Mouse (Mus musculus): ENCODE data around the gene Tsen34. TPM values are rescaled to one million over a fixed set of nuclear protein-coding genes. Genes with fewer than 3 reads are reported as not detected.
A peak's percentile ranks its signal among the peaks of the same experiment; 100 is the strongest.

Gene Tsen34
- polyA plus RNA-seq, 1 experiment = 56.5 TPM

DNA sequence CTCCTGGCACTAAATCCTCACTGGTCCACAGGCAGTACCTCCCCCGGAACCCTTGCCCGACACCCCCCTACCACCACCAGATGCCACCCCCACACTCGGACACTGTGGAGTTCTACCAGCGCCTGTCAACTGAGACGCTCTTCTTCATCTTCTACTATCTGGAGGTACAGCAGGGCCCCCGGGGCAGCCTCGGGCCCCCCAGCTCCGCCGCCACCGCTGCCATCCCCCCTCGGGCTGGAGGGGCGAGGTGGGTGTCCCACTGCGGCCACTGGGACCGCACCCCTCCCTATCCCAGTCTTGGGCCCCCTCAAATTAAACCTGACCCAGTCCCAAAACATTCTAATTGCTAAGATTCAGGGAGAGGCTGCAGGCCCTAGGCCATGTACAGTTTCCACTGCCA lies 34.1 kb upstream of the Tsen34 start:
- TF ChIP-seq CTCF (IDR thresholded peaks at IDR 0.05; ENCODE audit: low read depth, low read length) = no peak
- no peak for TF ChIP-seq POLR2A (IDR thresholded peaks at IDR 0.05; ENCODE audit: borderline replicate concordance, low read depth, low read length)
- Histone ChIP-seq H3K4me1 (ENCODE audit: control insufficient read depth, insufficient read depth, low read length) (peaks cover 1% of the 10 kb centered on the region; the same call in 1 of the 2 replicates), H3K4me3 (ENCODE audit: insufficient read depth, low read length) (no peak overlapping the region), H3K27ac (ENCODE audit: insufficient read depth, low read depth, low read length) (no peak overlapping the region)

DNA sequence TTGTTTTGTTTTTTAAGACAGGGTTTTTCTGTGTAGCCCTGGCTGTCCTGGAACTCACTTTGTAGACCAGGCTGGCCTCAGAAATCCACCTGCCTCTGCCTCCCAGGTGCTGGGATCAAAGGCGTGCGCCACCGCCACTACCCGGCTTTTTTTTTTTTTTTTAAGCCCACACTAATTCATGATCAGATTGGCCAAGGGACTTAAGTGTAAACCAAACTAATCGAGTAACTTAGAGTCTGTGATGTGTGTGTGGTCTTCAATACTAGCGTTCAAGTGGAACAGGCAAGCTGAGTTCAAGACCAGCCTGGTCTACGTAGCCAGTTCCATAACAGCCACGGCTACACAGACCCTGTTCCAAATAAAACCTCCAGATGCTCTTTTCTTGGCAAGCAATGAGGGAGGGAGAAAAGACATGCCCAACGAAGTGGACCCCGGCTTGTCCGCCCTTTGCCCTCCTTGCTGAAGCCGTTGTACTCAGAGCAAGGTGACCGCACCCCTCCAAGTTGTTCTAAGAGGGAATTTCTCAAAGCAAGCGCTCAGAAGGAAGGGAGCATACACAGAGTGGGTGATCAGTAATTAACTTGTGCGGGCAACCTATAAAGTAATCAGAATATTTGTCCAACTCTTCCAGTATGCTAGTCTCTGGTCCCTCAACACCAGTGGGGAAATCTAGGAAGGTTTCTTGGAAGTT lies 28.0 kb upstream of the Tsen34 start:
- peak overlapping the region; percentile 63 for H3K27ac ChIP-seq (ENCODE audit: insufficient read depth, low read depth, low read length)
- peak overlapping the region; percentile 86 for H3K4me3 ChIP-seq (ENCODE audit: insufficient read depth, low read length)
- TF ChIP-seq POLR2A (IDR thresholded peaks at IDR 0.05; ENCODE audit: borderline replicate concordance, low read depth, low read length) (no peak), CTCF (IDR thresholded peaks at IDR 0.05; ENCODE audit: low read depth, low read length) (no peak)
- H3K4me1 ChIP-seq (ENCODE audit: control insufficient read depth, insufficient read depth, low read length) = peaks cover 14% of the 10 kb centered on the region

DNA sequence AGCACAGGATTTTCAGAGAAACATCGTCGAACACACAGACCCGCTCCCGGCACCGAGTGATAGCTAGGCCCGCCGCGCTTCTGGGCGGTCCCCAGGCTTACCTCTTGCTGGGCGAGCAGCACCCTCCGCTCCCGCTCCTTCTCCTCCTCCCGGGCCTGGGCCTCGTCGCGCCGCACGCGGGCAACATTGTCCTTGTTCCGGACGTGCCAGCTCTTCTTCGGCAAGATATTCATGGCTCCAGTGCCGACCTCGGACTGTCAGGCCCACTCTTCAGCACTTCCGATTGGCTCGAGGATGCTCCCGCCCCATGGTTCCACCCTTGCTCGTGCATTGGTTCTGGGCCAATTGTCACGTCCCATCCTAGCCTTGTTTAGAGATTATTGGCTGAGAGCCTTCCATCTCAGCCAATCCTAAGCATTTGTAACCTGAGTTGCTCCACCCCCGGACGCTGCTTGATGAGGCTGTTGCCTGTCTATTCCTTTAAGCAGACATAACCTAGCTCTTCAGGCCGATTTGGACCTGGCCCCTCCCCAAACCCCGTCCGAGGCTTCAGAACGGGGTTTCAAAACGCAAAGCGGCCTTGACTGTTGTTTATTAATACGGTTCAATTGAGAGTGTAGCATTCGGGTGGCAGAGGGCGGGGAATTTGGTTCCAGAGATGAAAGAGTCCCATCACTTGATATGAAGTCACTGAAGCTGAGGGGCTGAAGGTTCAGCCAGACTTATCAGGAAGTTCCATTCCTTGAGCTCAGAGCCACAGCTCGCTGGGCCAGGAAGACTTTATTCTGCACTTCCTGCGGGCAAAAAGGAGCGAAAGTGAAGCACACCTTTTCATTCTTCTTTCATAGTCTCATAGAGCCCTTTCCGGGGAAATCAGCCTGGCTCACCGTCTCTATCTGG lies 27.2 kb upstream of the Tsen34 start, which contains the start of gene Leng1:
TSS of gene Leng1 (minus strand) at position 626 of the 900 bp plus-strand sequence.
- H3K27ac ChIP-seq (ENCODE audit: insufficient read depth, low read depth, low read length) = peak within 1 kb of the TSS; percentile 79
- no peak for TF ChIP-seq CTCF (IDR thresholded peaks at IDR 0.05; ENCODE audit: low read depth, low read length)
- 0 out of 2 replicates have a peak, but pooled peaks have one; percentile 45 for TF ChIP-seq POLR2A (IDR thresholded peaks at IDR 0.05; ENCODE audit: borderline replicate concordance, low read depth, low read length)
- peaks cover 14% of the 10 kb centered on the region for H3K4me1 ChIP-seq (ENCODE audit: control insufficient read depth, insufficient read depth, low read length)
- peak within 1 kb of the TSS; percentile 86 for H3K4me3 ChIP-seq (ENCODE audit: insufficient read depth, low read length)

DNA sequence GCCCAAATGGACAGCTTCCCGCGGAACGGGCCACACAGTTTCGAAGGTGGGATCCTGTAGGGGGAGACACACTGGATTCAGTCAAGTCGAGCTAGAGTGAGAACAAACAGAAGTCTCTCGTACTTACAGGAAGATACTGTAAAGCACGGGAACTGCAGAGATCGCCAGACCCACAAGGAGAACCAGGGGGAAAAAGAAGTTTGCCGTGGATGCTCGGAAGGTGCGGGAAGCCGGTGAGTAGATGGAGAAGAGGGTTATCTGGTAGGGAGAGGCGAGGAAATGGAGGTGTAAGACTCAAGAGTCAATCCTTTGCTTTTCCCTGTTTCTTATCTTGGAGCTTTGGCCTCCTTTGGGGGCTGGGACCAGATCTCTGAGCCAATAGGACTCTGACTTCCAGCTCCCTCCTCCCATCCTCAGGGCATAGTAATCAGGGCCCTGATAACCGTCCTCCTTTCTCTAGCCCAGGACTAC lies 25.7 kb upstream of the Tsen34 start:
- H3K4me1 ChIP-seq (ENCODE audit: control insufficient read depth, insufficient read depth, low read length) = peaks cover 14% of the 10 kb centered on the region
- TF ChIP-seq CTCF (IDR thresholded peaks at IDR 0.05; ENCODE audit: low read depth, low read length) (no peak), POLR2A (IDR thresholded peaks at IDR 0.05; ENCODE audit: borderline replicate concordance, low read depth, low read length) (no peak)
- no peak overlapping the region for H3K27ac ChIP-seq (ENCODE audit: insufficient read depth, low read depth, low read length)
- H3K4me3 ChIP-seq (ENCODE audit: insufficient read depth, low read length) = no peak overlapping the region

DNA sequence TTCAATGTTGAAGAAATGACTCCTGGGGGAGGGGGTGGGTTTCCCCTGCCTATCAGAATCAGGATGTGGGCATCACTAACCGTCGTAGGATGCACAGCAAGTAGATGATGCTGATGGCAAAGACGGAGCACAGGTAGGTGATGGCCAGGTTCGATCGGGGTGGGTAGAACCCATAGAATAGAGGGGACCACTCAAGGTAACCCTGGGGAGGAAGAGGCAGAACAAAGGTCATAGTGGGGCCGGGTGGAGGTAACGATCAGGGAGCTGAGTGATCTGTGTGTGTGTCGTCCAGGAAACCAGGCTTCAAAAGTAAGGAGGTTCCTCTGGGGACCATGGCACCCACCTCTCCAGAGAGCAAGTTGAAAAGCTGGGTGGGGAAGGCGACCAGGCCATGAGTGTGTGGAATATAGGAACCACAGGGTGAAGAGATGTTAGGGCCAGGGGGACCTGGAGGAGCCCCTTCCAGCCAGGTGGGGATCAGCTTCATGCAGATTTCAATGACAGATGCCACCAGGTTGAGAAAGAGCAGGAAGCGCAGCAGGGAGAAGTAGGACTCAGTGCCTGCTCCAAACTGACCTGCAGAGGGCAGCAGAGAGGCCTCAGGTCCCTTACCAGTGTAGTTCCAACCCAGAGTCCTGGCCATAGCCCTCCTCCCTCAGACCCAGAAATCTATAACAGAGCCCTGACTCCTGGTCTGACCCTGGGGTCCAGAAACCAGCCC lies 18.0 kb upstream of the Tsen34 start:
- Histone ChIP-seq H3K4me3 (ENCODE audit: insufficient read depth, low read length) (no peak overlapping the region), H3K27ac (ENCODE audit: insufficient read depth, low read depth, low read length) (no peak overlapping the region), H3K4me1 (ENCODE audit: control insufficient read depth, insufficient read depth, low read length) (peaks cover 2% of the 10 kb centered on the region; the same call in 1 of the 2 replicates)
- TF ChIP-seq POLR2A (IDR thresholded peaks at IDR 0.05; ENCODE audit: borderline replicate concordance, low read depth, low read length) (no peak), CTCF (IDR thresholded peaks at IDR 0.05; ENCODE audit: low read depth, low read length) (peak; percentile 65)

DNA sequence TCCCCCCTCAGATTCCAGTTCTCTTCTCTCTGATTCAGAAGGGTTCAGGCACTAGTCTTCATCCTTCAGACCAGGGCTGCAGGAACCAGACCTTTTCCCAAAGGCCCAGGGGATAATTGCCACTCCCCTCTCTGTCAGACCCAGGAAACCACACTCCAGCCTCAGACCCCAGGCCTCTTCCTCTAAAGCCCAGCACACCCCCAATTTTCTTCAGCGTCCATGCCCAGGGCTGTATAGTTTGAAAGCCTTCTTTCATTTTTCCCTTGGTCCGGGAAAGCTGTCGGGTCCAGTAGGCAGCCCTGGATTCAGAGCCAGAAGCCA lies 17.5 kb upstream of the Tsen34 start:
- Histone ChIP-seq H3K4me3 (ENCODE audit: insufficient read depth, low read length) (no peak overlapping the region), H3K4me1 (ENCODE audit: control insufficient read depth, insufficient read depth, low read length) (peaks cover 2% of the 10 kb centered on the region; the same call in 1 of the 2 replicates), H3K27ac (ENCODE audit: insufficient read depth, low read depth, low read length) (no peak overlapping the region)
- TF ChIP-seq POLR2A (IDR thresholded peaks at IDR 0.05; ENCODE audit: borderline replicate concordance, low read depth, low read length) (no peak), CTCF (IDR thresholded peaks at IDR 0.05; ENCODE audit: low read depth, low read length) (no peak)

DNA sequence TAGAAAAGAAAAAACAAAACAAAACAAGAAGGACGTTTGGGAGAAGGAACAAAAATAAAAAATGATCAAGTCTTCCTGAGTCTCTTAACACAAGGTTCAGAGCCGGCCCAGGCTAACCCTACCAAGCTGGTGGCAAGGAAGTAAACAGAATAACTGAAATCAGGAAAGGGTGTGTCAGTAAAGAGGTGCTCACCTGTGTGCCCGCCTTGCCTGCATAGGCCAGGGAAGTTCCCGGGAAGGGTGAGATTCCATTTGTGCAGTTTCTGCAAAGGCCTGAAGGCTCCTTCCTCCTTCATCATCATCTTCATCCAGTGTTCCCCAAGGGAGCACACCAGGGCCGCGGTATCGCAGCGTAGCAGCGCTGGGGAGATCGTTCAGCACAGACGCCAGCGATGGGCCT lies 16.3 kb upstream of the Tsen34 start:
- TF ChIP-seq CTCF (IDR thresholded peaks at IDR 0.05; ENCODE audit: low read depth, low read length) (no peak), POLR2A (IDR thresholded peaks at IDR 0.05; ENCODE audit: borderline replicate concordance, low read depth, low read length) (no peak)
- no peak overlapping the region for H3K27ac ChIP-seq (ENCODE audit: insufficient read depth, low read depth, low read length)
- no peak overlapping the region for H3K4me3 ChIP-seq (ENCODE audit: insufficient read depth, low read length)
- H3K4me1 ChIP-seq (ENCODE audit: control insufficient read depth, insufficient read depth, low read length) = peaks cover 2% of the 10 kb centered on the region; the same call in 1 of the 2 replicates

DNA sequence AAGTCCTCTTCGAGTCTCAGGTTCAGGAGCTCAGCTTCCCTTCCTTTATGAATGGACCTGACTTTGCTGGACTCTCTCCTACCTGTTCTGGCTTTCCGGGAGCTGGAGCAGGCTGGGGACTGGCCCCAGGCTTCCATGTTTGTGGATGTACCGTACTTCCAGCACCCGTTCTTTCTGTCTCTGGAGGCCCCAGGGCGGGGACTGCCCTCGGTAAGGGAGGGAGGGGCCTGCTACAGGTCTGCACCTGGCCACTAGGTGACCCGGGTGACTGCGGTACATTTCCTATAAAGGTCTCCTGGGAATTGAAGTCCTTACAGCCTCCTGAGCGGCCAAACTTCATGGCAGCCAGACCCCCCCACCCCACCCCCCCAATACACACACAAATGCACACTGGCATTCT lies 15.3 kb upstream of the Tsen34 start, which contains the start of gene Tmc4:
TSS of gene Tmc4 (minus strand) at position 212 of the 400 bp plus-strand sequence.
- TF ChIP-seq POLR2A (IDR thresholded peaks at IDR 0.05; ENCODE audit: borderline replicate concordance, low read depth, low read length) = no peak
- TF ChIP-seq CTCF (IDR thresholded peaks at IDR 0.05; ENCODE audit: low read depth, low read length) = no peak
- H3K4me3 ChIP-seq (ENCODE audit: insufficient read depth, low read length) = no peak within 1 kb of the TSS
- no peak within 1 kb of the TSS for H3K27ac ChIP-seq (ENCODE audit: insufficient read depth, low read depth, low read length)
- peaks cover 2% of the 10 kb centered on the region; the same call in 1 of the 2 replicates for H3K4me1 ChIP-seq (ENCODE audit: control insufficient read depth, insufficient read depth, low read length)

DNA sequence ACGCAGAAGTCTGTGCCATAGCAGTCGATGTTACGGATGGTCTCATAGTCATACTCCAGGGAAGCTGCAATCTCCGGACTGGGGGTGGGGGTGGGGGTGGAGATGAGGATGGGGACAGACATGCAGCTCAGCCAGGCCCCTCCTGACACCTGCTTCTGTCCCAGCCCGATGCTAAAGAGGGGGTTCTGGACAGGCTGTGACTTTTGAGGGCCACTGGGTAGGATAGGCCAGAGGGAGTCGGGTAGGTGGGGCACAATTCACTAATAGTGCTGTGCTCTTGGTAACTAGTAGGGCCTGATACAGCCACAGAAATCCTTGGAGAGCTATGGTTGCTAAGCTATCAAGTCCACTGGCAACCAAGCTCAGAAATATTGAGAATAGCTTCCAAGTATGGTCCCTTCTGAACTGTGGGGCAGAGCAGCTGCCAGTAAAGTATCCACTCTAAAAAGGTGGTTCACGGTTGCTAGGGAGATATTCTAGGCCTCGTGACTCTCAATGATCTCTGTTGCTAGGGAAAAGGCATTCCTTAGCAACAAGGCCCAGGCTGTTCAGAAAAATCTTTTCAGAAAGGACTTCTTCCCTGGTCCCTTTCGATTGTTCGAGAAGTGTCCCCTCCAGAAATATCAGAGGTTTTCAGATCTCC lies 8.6 kb upstream of the Tsen34 start:
- Histone ChIP-seq H3K4me1 (ENCODE audit: control insufficient read depth, insufficient read depth, low read length) (no peaks in the 10 kb centered on the region), H3K4me3 (ENCODE audit: insufficient read depth, low read length) (no peak overlapping the region), H3K27ac (ENCODE audit: insufficient read depth, low read depth, low read length) (no peak overlapping the region)
- TF ChIP-seq CTCF (IDR thresholded peaks at IDR 0.05; ENCODE audit: low read depth, low read length) (no peak), POLR2A (IDR thresholded peaks at IDR 0.05; ENCODE audit: borderline replicate concordance, low read depth, low read length) (no peak)
